Mouse (Mus musculus) olfactory bulb, adult 2 months (tissue): ENCODE results near the gene Rgr.

Source experiments
- CTCF ChIP-seq: fragments of 200-500 bp; IDR thresholded peaks from 2 replicates; pipeline ENCODE4 v1.5.1; 2012; ENCODE audit warnings: low read depth, mild to moderate bottlenecking, low read length, moderate library complexity; ENCODE audit not compliant: insufficient read depth
- POLR2A ChIP-seq: fragments of 200-500 bp; IDR thresholded peaks from 2 replicates; pipeline ENCODE4 v1.6.1; 2012; ENCODE audit warnings: mild to moderate bottlenecking, low read depth, low read length, moderate library complexity; ENCODE audit not compliant: insufficient read depth

GRCm38 (mm10) chr14:37067629-37068028, 18.9 kb upstream of the Rgr start, which contains the start of gene Lrit2:
- TF ChIP-seq CTCF (no peak), POLR2A (no peak)
